Mouse (Mus musculus): ENCODE measurements around the gene Gpatch2.

The Gpatch2 gene

DNA sequence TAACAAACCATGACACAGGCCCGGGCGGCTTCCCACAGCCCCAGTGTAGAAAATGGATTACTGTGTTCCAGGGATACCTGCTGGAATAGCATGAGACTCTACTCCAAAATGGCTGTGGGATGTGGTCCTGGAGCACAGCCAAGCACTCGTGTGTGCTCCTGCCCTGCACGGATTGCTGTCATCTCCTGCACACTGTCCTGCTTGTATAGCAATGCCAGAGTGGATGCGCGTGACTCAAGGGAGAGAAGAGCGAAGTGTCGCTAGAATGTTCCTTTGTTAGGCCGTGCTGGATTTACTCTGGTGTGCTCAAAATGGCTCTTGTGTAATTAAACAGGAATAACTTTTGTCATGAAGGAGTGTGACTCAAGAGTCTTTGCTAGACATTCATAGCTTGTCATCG lies 87.9 kb downstream of the Gpatch2 start:
- in situ Hi-C loops (cut with MboI, MseI) = no loop called here

DNA sequence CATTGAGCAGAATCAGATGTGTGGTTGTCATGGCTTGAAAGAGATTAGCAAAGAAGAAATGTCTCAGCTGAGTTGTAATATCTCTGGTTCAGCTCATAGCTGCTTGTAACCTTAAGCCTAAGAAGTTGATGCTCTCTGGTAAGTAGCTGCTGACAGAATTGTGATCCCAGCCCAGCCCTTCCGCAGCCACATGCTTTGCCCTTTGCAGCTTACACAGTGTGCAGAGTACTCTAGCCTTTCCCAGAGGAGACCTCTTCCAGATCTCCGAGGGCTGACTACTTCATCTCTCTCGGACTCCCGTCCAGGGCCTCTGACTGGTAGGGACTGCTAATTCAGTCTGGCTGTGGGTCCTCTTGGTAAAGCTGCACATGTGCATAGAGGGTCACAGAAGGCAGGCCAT lies 92.0 kb downstream of the Gpatch2 start:
- in situ Hi-C loops (cut with MboI, MseI) = no loop called here

DNA sequence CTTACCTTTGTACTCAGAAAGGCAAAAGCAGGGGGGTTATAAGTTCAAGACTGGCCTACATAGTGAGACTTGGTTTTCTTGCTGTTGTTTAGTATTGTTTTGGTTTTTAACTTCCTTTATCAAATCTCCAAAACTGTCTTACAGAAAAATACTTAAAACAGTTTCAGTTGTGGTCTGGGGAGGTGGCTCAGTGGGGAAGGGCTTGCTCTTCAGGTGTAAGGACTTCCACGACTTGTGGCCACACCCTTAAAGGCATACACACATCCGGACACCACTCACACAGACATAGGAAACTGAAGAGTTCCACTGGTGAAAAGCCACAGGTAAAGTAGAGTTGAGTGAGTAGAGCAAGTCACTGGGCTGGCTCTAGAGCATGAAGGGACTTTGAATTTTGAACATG lies 93.2 kb downstream of the Gpatch2 start:
- in situ Hi-C loops (cut with MboI, MseI) = no loop called here

DNA sequence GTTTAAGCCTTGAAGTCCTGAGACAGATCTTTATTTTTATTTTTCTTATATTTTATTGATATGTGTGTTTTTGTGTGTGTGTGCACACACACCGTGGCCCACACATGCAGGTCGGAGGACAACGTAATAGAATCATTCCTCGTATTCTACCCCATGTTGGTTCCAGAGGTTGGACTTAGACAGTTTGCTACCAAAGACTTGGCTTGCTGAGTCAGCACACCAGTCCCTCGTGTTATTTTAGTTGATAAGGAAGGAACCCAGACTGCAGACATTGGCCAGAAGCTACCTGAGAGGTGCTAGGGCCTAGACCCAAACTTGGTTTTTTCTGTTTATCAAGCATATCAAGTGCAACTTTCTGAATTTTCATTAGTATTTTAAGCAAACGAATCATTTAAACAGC lies 95.8 kb downstream of the Gpatch2 start:
- in situ Hi-C loops (cut with MboI, MseI) = loop anchor here (10.0 kb wide), 1 partner anchor 1936 kb away; no protein-coding TSS in a partner anchor

DNA sequence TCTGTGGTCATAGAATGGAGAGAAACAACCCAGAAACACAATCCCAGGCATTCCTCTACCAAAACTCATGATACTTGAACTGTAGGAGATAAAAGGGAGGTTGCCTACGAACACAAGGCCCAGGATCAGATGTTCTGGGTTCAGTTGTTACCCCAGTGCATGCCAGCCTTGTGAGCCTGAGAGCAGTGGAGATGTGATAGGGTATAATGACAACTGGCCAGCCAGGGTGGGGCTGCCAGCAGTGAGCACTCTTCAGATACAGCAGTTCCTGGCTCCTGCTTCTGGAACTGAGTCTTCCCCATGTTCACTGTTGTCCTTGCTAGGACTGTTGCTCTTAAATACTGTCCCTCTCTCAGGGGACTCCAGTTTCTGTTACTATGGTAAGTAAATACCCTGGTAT lies 98.0 kb downstream of the Gpatch2 start:
- in situ Hi-C loops (cut with MboI, MseI) = loop anchor here (10.0 kb wide), 1 partner anchor 1939 kb away; no protein-coding TSS in a partner anchor

DNA sequence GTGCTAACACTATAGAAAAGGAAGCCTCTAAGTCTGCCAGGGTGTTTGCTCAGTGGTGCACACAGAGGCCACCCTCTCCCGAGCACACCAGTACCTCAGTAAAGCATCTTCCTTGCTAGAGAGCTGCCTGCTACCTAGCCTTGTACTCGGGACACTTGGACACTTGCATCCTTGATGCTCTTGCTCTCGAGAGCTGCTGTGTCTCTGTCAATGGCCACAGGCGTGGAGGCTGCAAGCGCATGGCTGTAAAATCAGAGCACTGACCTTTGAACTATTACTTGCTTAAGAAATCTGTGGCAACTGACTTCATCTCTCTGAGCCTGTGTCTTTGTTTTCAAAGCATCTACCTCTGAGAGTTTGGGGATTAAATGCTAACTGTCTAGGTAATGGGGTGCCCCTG lies 98.5 kb downstream of the Gpatch2 start:
- in situ Hi-C loops (cut with MboI, MseI) = loop anchor here (10.0 kb wide), 1 partner anchor 1939 kb away; no protein-coding TSS in a partner anchor

DNA sequence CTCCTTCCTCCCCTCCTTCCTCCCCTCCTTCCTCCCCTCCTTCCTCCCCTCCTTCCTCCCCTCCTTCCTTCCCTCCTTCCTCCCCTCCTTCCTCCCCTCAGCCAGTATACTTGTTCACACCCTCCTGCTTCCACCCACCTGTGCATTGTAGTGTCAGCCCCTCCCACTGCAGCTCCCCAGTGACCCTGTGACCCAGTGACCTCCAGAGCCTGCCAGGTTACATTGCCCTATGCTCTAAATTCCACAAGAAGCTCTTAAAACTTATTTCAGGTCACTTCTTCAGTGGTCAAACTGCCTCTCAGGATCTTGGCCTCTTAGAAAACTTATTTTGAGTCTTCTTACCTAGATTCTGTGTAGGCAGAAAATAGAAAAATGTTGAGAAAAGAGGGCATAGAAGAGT lies 99.2 kb downstream of the Gpatch2 start:
- in situ Hi-C loops (cut with MboI, MseI) = loop anchor here (10.0 kb wide), 1 partner anchor 1940 kb away; no protein-coding TSS in a partner anchor

DNA sequence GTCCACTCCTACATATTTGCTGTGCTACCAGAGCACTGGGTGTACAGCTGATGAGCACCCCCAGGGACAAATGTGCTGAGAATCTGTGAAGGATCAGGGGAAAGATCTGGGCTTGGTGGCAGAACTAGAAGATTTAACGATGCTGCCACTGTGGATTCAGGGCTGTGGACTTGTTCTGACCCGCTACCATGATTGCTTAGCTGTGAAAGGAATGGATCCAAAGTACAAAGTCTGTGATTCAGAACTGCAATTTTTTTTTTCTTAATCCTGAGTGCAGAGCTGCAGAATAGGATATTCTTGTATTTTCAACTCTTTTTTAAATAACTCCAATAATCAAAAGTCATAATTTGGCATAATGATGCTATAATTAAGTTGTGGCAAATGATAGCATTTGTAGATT lies 100.5 kb downstream of the Gpatch2 start:
- in situ Hi-C loops (cut with MboI, MseI) = loop anchor here (10.0 kb wide), 1 partner anchor 1941 kb away; no protein-coding TSS in a partner anchor

DNA sequence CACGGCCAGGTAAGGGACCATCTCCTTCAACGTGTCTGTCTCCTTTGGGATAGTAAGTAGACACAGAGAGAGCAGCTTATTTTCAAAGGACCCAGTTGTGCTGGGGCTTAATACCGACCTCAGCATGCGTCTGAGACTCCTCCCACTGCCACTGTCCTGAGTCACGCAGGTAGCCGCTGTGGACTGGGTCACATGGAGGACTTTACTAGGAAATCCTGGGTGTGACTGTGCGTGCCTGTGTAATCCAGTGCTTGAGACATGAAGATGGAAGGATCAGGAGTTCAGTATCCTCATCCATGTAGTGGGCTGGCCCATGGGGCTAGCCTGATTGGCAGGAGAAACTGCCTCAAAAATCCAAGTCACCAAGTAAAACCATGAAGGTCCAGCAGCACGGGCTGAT lies 101.2 kb downstream of the Gpatch2 start:
- in situ Hi-C loops (cut with MboI, MseI) = loop anchor here (10.0 kb wide), 1 partner anchor 1942 kb away; no protein-coding TSS in a partner anchor

DNA sequence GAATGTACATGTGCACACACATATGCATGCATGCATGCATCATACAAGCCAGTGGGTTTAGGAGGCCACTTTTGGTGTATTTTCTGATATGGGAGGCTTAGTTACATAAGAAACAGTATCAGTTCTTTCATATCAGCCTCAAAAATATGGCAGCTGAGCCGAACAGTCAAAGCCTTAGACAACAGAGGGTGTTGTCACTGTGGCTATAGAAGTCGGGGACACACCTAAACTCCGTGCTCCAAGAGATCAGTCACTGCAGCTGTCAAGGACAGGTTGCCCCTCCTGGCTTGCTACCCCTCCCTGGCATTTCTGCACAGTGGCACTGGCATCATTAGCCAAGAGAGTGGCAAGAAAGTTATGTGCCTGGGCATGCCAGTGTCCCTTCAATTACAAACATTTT lies 106.5 kb downstream of the Gpatch2 start:
- in situ Hi-C loops (cut with MboI, MseI) = no loop called here

DNA sequence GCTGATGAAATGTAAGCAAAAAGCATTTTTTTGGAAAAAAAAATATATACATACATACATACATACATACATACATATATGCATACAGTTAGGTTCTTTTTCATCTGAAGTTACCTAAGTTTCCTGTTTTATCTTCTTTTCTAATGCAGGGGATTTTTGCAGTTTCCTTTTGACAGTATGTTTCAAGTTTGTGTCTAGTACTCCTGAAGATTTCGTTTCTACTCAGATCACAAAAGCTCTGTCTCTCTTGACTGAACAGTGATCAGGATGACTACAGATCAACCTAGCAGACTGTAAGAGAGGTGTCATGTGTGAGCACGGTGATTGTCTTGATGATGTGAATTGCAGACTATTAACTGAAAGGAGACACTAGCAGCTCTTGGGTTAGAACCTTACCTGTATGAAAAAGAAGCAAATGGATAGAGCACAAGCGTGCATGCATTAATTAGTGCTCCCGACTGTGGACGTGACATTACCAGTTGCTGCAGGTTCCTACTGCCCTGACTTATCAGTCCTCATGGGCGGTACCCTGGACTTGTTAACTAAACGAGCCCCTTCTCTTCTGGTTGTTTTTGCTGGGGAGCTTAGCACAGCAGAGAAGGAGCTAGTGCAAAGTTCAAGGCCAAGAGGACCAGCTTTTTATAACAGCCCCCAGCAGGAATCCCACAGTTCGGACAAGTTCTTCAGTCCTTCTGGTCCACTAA lies 107.3 kb downstream of the Gpatch2 start:
- in situ Hi-C loops (cut with MboI, MseI) = no loop called here

DNA sequence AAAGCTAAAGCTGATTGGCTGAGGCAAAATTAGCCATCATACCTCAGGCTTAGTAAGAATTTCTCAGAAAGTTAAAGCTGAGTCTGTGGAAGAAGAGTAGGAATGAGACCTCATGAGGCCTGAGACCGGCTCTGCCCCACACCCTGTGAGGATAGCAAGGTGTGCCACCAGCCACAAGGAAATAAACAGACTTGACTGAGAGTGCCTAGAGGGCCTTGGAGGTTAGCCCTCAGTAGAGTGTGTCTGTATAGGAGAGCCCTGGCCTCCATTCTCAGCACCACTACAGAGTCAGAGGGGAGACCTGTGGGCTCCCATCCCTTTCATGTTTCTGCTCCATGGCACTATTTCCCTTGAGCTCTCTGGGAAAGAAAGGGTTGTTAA lies 107.9 kb downstream of the Gpatch2 start:
- in situ Hi-C loops (cut with MboI, MseI) = no loop called here

DNA sequence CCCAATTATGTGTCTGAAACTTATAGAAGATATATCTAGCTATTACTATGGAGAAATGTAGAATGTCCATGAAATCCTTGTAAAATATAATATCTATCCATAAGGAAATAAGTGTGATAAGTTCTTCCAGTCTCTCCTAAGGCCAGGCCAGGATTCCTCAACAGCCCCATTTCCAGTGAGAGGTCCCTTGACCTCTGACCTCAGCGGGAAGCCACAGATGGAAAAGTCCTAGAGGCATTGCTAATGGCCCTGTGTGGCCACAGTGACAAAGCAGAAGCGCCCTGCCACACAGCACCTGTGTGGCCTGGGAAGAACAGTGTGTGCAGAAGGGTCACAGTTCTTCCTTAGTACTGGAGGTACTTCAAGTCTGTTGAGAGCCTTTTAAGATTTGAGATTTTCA lies 127.2 kb downstream of the Gpatch2 start:
- in situ Hi-C loops (cut with MboI, MseI) = no loop called here

DNA sequence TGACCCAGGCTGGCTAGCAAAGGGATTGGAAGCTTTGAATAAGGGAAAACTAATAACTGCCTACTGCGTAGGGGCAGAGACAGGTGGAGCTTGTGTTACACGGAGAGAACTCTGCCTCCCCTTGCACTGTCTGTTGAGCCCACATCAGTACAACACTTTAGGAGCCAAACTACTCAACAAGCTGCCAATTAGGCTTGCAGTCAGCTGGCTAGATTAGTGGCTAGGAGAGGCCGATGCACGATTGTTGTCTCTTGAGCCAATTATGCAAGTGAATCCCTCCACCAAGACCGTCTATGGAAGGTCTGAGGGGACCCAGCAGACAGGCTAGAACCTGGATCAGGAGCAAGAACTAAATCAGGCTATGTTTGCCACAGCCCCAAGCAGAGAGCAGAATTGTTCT lies 129.8 kb downstream of the Gpatch2 start:
- in situ Hi-C loops (cut with MboI, MseI) = no loop called here

DNA sequence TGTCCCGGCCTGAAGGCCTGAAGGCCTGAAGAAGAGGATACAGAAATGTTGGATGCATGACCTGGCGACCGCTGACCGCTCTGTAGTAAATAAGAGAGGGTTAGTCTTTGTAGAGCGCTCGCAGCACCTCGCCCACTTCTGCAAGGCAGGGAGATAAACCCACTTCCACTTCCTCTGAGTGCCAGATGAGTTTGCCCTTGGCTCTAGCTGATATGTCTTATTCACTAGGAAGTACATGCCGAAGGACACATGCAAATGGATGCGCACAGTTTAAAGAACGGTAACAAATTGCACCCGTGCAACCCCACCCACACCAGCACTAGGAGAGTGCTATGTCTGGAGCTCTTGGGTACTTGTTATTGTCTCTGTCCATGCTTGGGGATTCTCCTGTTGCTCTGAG lies 131.6 kb downstream of the Gpatch2 start:
- in situ Hi-C loops (cut with MboI, MseI) = no loop called here

DNA sequence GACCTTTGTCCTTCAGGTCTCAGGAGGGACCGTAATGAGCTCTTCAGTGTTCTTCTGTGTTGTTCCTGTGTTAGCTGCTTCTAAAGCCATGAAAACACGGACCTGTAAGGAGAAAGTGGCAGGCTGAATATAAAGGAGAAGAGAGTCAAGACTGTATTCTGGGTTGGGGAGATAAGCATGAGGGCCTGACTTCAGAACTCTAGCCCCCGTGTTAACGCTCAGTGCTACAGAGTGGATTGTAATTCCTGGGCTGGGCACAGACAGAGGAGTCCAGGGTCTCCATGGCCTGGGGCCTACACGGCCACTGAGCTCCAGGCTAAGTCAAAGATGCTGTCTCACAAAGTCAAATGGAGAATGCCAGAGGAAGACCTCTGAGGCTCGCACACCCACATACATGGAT lies 132.3 kb downstream of the Gpatch2 start:
- in situ Hi-C loops (cut with MboI, MseI) = no loop called here

DNA sequence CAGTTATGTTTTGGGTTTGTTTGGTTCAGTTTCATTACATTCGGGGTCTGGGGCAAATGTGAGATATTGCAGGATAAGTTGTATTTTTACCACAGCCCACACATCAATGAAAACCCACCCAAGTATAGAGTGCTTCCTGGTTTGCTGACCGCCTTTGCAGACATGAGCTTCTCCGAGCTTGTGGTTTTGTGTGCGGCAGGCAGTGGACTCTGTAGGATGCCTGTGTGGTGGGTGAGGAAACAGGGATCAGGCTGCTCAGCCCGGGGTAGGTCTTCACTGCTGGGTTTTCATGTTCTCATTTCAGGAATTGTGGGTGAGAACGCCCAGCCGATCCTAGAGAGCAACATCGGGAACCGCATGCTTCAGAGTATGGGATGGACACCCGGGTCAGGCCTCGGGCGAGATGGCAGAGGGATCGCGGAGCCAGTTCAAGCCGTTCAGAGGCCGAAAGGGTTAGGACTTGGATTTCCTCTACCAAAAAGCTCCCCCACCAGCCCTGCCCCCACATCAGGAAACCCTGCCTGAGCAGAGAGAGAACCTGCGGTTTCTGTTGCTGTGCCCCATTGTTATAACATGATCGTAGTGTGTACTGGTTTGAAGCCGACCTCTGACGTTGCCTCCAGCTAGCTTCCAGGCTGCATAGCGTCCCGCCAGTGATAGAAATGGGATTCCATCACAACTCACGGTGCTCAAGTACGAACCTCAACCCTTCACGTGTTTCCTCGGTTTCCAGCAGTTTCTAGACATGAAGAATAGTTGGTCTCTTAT lies 132.9 kb downstream of the Gpatch2 start:
- in situ Hi-C loops (cut with MboI, MseI) = no loop called here

DNA sequence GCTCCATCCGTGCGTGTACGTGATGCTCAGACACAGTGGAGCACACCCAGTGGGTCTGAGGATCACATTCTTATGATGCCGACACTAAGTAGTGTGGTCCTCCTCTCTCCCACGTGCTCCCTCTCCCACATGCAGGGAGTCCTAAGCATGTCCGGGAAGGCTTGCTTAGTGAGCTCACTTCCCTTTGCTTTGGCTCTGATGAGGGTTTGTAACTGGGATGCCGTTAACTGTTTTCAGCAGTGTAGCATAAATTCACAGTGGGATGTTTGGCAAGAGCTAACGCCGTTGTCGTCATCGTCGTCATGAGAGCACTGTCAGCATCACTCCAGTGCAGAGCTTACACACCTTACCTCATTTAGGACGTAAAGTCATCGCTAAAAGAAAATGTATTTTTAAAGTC lies 133.6 kb downstream of the Gpatch2 start:
- in situ Hi-C loops (cut with MboI, MseI) = no loop called here

DNA sequence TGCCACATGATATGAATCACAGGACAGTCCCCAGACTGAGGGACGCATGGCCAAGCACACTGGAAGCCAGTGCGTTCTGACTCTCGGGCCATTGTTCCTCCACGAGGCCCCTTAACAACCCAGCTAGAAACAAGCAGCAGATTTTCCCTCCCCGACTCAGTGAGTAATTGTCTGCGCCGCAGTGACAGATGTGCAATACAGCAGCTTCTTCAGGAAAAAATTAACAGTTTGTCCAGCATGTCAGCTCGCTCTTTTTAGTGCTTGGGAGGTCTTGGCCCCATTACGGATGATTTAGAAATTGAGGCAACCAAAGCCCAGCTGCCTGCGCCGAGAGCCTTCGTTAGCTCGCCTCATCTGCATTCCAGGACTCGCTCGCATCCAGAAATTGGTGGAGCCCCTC lies 140.9 kb downstream of the Gpatch2 start:
- in situ Hi-C loops (cut with MboI, MseI) = no loop called here

DNA sequence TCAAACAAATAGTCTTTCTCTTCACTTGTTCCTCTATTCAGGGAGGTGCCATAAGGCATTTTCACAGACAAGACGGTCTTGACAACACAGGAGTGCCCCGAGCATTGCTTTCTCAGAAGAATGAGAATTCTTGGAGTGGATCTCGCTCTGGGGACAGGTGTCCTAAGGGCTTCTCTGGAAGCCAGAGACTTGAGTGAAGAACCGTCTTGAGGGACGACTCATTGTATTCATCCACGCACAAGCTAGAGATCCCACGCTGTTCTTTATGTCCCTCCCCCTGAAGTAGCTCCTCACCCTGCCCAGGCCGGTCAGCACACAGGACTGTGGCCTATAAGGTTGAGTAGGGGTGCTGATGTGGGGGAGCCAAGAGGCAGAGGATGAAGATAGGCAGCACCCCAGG lies 141.6 kb downstream of the Gpatch2 start:
- in situ Hi-C loops (cut with MboI, MseI) = no loop called here

DNA sequence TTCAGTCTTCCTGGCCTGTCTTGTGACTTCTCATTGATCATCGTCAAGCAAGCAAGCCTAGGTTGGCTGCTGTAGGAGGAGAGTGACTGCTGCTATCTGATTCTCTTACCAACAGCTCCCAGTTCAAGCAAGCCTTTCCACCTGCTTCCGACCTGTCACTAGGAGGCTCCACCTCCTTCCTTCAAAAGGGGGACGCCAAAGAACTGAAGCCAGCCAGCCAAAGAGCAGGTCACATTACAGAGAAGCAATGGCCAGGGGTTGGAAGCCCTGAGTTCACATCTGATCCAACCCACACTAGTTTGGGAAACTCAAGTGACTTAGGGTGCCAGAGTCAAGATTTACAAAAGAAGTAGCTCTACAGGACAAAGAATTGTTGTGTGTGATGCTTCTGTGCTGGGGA lies 144.9 kb downstream of the Gpatch2 start:
- in situ Hi-C loops (cut with MboI, MseI) = no loop called here

DNA sequence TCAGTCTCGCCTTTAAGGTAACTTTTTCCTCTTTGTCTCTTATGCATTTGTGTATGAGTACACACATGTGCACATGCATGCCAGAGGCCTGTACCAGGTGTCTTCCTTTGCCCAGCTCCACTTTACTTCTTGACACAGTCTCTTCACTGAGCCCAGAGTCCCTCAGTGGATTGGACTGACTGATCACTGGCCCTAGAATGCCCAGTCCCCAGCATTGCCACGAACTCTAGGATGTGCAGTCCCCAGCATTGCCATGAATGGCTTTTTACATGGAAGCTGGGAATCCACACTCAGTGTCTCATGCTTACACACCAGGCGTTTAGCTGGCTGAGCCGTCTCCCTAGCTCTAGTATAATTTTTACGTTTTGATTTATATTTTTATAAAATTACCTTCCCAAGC lies 147.2 kb downstream of the Gpatch2 start:
- in situ Hi-C loops (cut with MboI, MseI) = no loop called here

DNA sequence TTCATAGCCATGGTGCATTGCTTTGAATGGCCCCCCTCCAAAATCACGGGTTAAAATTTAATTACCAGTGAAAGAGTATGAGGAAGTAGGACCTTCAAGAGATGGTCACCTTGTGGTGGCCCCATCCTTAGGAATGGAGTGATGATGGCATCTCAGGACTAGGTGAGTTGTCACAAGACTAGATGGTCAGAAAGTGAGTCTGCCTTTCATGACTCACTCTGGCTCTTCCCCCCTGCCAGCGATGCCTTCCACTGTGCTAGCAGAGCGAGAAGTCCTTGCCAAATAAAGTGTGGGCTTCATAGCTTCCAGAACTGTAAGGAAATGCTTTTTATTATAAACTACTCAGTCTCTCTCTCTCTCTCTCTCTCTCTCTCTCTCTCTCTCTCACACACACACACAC lies 150.1 kb downstream of the Gpatch2 start:
- in situ Hi-C loops (cut with MboI, MseI) = no loop called here
